Mouse (Mus musculus) limb, embryonic 14.5 days (tissue): ENCODE results near the gene Tomm6. TPM values are rescaled to one million over a fixed set of nuclear protein-coding genes. Genes with fewer than 3 reads are reported as not detected.
A peak's percentile ranks its signal among the peaks of the same experiment; 100 is the strongest.

ENCODE experiments used
- ATAC-seq: fragments of 200-750 bp; cut with Nextera tagmentation; 2 replicates; pipeline ENCODE4 v1.8.0; 2017; ENCODE audit warnings: low read depth, moderate number of reproducible peaks, moderate TSS enrichment; ENCODE audit not compliant: low FRiP score
- DNase-seq: peaks from one replicate; pipeline ENCODE4 v3.0.0-alpha.2; 2015; ENCODE audit warnings: low spot score
- H3K27ac ChIP-seq: fragments of 300-500 bp; sonication (generic); replicated peaks from 2 replicates; pipeline ENCODE4 v1.5.1; 2014; ENCODE audit warnings: low read depth, mild to moderate bottlenecking, low read length, moderate library complexity, mixed read lengths
- H3K27me3 ChIP-seq: fragments of 300-500 bp; sonication (generic); 2 replicates; pipeline ENCODE4 v1.6.1; 2014; ENCODE audit warnings: low read length, mixed read lengths; ENCODE audit not compliant: control insufficient read depth, insufficient read depth
- H3K36me3 ChIP-seq: fragments of 300-500 bp; sonication (generic); 2 replicates; pipeline ENCODE4 v1.6.1; 2014; ENCODE audit warnings: mild to moderate bottlenecking, low read length, moderate library complexity, mixed read lengths; ENCODE audit not compliant: control insufficient read depth, insufficient read depth
- H3K4me1 ChIP-seq: fragments of 300-500 bp; sonication (generic); 2 replicates; pipeline ENCODE4 v1.6.1; 2014; ENCODE audit warnings: antibody characterized with exemption, low read length, mixed read lengths; ENCODE audit not compliant: control insufficient read depth, insufficient read depth
- H3K4me2 ChIP-seq: fragments of 300-500 bp; sonication (generic); replicated peaks from 2 replicates; pipeline ENCODE4 v1.6.1; 2014; ENCODE audit warnings: low read depth, mild to moderate bottlenecking, low read length, moderate library complexity; ENCODE audit not compliant: severe bottlenecking
- H3K4me3 ChIP-seq: fragments of 300-500 bp; sonication (generic); replicated peaks from 2 replicates; pipeline ENCODE4 v1.5.1; 2014; ENCODE audit warnings: low read length
- H3K9ac ChIP-seq: fragments of 300-500 bp; sonication (generic); 2 replicates; pipeline ENCODE4 v1.6.1; 2014; ENCODE audit warnings: mild to moderate bottlenecking, low read depth, low read length, moderate library complexity; ENCODE audit not compliant: severe bottlenecking
- H3K9me3 ChIP-seq: fragments of 300-500 bp; sonication (generic); 2 replicates; pipeline ENCODE4 v1.6.1; 2016; ENCODE audit warnings: low read length; ENCODE audit not compliant: control insufficient read depth
- POLR2A ChIP-seq: fragments of 200-500 bp; IDR thresholded peaks from 2 replicates; pipeline ENCODE4 v1.8.0; 2012; ENCODE audit warnings: inconsistent platforms, mild to moderate bottlenecking, moderate library complexity, borderline replicate concordance; ENCODE audit not compliant: insufficient read depth, insufficient read length; ENCODE audit errors: extremely low read depth
- WGBS: fragments of 180-500 bp; shearing (Covaris S2); extraction: QIAGEN DNeasy Blood & Tissue Kit; methylation state at CpG from one replicate; pipeline ENCODE4 v1.1.7; 2014; 5-methylcytosine and 5-hydroxymethylcytosine counted together
- polyA plus RNA-seq, 2 experiments: library from polyadenylated mRNA; depleted of rRNA in 1 of 2; stranded (reverse) in 1 of 2; unstranded in 1 of 2; fragments of >200 nt; fragmentation: Nextera tagmentation in 1 of 2; extraction: Ambion mirVana in 1 of 2; gene quantifications; 2 replicates each; pipeline versions ENCODE4 v1.2.1 to v1.2.3; 2012 to 2014

The Tomm6 gene
- 106 and 130 TPM in 2 replicates for polyA plus RNA-seq (2012; rRNA removed)
- polyA plus RNA-seq (2014; fragmentation: Nextera tagmentation; extraction: Ambion mirVana), result 409 and 415 TPM in 2 replicates

DNA sequence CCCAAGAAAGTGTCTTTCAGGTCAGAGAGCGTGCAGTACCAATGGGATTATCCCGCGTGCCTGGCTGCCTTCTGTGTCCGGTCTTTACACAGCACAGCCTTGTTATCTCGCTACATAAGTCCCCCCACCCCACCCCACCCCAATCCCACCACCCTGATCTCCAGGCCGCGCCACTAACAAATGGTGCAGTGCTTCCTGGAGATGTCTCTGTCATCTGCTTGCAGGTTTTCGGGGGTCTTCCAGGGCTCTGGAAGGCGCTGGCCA, at the start of gene Tomm6:
Gene Tomm6, minus strand, starts transcription at position 43 of the 264 bp plus-strand sequence.
- Histone ChIP-seq H3K9ac (peak within 1 kb of the TSS; percentile 75), H3K4me3 (peak within 1 kb of the TSS; percentile 78), H3K4me1 (peaks cover 11% of the 10 kb centered on the region), H3K9me3 (no peaks in the 10 kb centered on the region), H3K36me3 (peaks cover 29% of the 10 kb centered on the region), H3K4me2 (peak within 1 kb of the TSS; percentile 97), H3K27me3 (no peaks in the 10 kb centered on the region), H3K27ac (peak within 1 kb of the TSS; percentile 67)
- DNase-seq (no peak), ATAC-seq (peak; percentile 48; the same call in 1 of the 2 replicates)
- 0% methylated on average over 9 of the region's 9 CpGs for WGBS
- TF ChIP-seq POLR2A, result no peak

- Histone ChIP-seq H3K27me3 (no peaks in the 10 kb centered on the region), H3K4me3 (peak overlapping the region; percentile 73), H3K9me3 (no peaks in the 10 kb centered on the region), H3K27ac (peak overlapping the region; percentile 84), H3K4me2 (peak overlapping the region; percentile 94), H3K9ac (peak overlapping the region; percentile 68), H3K4me1 (peaks cover 15% of the 10 kb centered on the region), H3K36me3 (no peaks in the 10 kb centered on the region)
- ATAC-seq (peak; percentile 90), DNase-seq (peak; percentile 88)
- TF ChIP-seq POLR2A, result no peak
- WGBS, result 1% methylated on average over 35 of the region's 60 CpGs
Measured at GRCm38 (mm10) chr17:47737271-47738065, 49.3 kb upstream of the Tomm6 start.

DNA sequence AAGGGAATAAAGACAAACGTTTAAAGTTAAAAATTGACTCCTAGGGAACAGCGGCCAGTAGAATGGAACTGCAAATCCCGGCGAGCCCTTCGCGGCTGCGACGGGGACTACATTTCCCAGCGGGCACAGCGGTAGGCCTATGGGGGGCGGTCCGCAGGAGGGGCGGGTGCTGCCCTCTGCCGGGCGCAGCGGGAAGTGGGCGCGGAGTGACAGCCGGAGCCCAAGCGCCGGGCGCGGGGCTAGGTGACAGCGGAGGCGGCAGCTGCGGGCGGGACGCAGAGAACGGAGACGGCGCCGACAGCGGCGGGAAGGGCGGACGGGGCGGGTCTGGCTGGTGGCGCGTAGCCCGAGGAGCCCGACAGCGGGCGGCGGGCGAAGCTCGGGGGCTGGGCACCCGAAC, 48.7 kb upstream of the Tomm6 start, which contains the start of gene Tfeb:
Gene Tfeb, plus strand, starts transcription at position 175 of the 400 bp plus-strand sequence.
- Histone ChIP-seq H3K27me3 (no peaks in the 10 kb centered on the region), H3K27ac (peak within 1 kb of the TSS; percentile 84), H3K36me3 (no peaks in the 10 kb centered on the region), H3K4me1 (peaks cover 15% of the 10 kb centered on the region), H3K9ac (peak within 1 kb of the TSS; percentile 68), H3K9me3 (no peaks in the 10 kb centered on the region), H3K4me3 (peak within 1 kb of the TSS; percentile 73), H3K4me2 (peak within 1 kb of the TSS; percentile 94)
- DNase-seq (peak; percentile 94), ATAC-seq (peak; percentile 74)
- no peak for TF ChIP-seq POLR2A
- WGBS, result 5% methylated on average over 33 of the region's 47 CpGs

- H3K4me2 ChIP-seq, result no peak overlapping the region
- no peaks in the 10 kb centered on the region for H3K9me3 ChIP-seq
- no peak for TF ChIP-seq POLR2A
- DNase-seq (no peak), ATAC-seq (no peak)
- H3K4me1 ChIP-seq, result peaks cover 15% of the 10 kb centered on the region
- H3K9ac ChIP-seq, result no peak overlapping the region
- H3K4me3 ChIP-seq, result no peak overlapping the region
- no peaks in the 10 kb centered on the region for H3K36me3 ChIP-seq
- 72% methylated on average over 14 of the region's 14 CpGs for WGBS
- no peaks in the 10 kb centered on the region for H3K27me3 ChIP-seq
- H3K27ac ChIP-seq, result no peak overlapping the region
Measured at GRCm38 (mm10) chr17:47735553-47736100, 47.4 kb upstream of the Tomm6 start.

- TF ChIP-seq POLR2A, result no peak
- no peaks in the 10 kb centered on the region for H3K27me3 ChIP-seq
- WGBS, result 60% methylated on average over 24 of the region's 24 CpGs
- no peaks in the 10 kb centered on the region for H3K4me1 ChIP-seq
- H3K9me3 ChIP-seq, result no peaks in the 10 kb centered on the region
- H3K36me3 ChIP-seq, result no peaks in the 10 kb centered on the region
- H3K4me2 ChIP-seq, result no peak overlapping the region
- no peak overlapping the region for H3K27ac ChIP-seq
- no peak for DNase-seq
- H3K9ac ChIP-seq, result no peak overlapping the region
- no peak for ATAC-seq
- H3K4me3 ChIP-seq, result no peak overlapping the region
Measured at GRCm38 (mm10) chr17:47730633-47731575, 42.7 kb upstream of the Tomm6 start.
